Mouse (Mus musculus) fibroblast of lung, adult 2 months (primary cell): ENCODE data around the gene Gadd45a.

Source experiments
- DNase-seq: peaks from one replicate; pipeline ENCODE4 v3.0.0-alpha.2; 2011; ENCODE audit warnings: low read depth

The Gadd45a gene

DNA sequence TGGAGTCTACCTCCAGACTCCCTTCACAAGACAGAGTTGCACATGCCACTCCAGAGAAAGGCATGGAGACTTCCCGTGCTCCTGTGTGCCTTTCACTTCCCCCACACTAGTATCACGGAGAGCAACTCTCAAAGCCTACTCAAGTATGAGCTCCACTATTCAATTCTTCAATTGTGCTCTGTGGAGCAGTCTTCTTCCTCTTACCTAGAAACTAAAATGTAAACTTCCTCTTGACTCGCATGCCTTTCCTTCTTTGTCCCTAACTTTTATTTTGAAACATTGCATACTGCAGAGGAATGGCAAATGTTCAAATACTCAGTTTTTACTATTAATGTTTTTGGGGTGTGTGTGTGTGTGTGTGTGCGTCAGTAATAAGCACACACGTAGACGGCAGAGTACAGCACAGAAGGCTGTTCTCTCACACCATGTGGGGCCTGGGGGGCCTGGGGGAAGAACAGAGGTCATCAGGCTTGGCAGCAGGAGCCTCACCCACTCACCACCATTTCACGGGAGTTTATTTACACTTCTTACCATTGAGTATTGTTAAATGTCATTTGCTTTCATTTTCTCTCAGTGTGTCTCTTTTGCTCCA is 20.6 kb downstream of the Gadd45a start:
- no peak for DNase-seq

DNA sequence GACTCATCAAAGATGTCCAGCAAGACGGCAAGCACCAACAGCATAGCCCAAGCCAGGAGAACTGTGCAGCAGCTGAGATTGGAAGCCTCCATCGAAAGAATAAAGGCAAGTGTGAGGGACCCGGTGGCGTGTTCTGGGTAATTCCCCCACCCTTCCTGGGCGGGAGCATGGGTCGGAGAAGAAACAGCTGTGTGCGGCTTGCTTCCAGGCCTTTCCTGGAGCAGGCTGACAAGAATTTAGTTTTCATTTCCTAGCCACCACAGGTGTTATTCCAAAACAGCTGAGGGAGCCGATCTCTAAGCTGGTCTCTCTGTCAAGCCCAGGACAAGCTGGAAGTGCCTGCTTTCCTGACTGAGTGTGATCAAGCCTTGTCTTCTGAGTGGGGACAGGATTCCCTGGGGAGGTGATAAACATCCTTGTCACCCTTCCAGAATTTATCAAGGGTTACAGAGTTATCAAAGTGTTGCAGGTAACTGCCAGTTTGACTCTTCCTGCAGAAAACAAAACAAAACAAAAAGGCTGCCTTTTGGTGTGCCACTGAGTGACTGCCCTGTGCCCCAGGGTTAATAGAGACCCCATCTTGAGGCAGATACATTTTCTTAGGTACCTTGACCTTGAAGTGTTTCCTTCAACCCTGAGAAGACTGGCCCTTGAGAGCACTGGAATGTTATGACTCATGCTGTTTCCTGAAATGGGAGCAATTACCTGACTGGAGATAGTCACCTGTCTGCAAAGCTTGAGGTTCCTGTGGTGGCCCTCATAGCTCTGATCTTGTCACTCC is 21.3 kb downstream of the Gadd45a start:
- no peak for DNase-seq

DNA sequence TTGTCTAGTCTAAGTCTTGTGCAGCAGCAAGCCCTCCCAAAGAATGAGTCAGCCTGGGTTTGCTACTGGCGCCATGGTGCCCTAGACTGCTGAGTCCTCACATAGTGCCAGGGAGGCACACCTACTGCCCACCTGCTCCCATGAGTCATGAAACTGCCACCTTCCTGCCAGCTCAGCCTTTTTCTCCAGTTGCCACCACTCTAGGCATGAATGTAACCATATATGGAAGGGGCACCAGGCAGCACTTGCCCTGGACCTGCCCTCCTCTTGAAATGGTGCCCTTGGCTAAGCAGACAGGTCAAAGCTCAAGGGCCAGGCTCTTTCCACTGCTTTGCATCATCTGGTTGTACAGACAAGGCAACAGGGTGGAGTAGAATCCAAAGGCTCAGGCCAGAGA is 22.6 kb downstream of the Gadd45a start:
- peak; percentile 54 for DNase-seq

DNA sequence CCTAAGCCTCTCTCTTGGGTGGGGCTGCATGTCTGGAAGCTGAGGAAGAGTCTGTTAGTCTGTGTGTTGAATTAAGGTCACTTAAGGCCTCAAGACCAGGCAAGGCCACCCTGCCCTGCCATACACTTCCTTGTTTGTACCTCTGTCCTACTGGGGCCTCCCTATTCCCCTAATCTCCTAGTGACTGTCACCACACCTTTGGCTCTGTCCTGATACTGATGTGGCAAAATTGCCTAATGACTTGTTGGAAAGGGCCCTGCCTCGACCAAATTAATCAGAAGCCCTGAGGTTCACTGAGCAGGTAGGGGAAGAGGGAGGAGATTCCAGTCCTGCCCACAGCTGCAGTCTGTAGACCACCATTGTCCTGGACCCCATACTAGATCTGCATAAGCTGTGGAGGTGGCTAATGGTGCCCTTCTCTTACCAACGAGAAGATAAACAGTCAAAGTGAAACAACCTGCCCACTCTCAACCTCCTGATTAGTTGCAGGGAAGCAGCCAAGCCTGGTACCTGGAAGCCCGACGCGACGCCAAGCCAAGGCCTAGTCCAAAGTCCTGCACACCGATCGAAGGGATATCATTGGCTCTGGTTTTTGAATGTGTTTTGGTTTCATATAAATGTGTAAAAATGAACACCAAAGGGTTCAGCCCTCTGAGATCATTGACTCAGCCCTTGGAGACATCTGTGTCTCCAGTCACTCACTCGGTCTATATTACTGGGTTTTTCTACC is 23.1 kb downstream of the Gadd45a start:
- DNase-seq = no peak

DNA sequence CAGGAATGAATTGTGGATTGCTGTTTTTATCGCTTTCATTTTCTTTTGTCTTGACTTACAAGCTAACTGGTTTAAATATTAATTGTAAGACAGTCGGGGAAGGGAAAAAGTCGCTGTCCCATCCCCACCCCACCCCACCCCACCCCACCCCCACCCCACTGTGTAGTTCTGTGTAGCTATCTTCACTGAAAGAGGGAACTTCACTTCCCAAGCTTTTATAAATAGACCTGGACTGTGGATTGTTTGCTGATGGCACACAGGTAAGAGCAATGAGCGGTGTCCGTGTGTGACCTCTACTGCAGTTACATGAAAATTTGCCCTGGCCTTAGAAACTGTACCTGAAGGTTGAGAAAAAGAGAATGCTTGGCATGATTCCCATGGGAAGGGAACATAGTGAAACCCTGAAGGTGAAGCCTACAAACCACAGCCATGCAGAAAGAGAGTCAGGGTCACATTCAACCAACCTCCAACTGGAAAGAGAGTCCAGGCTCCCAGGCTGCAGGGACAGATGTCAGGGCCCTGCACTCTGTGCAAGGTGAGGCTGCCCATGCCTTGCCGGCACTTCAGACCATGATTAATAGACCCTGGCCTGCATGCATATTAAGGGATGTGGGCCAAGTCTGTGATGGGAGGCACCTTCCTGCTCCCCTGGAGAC is 23.8 kb downstream of the Gadd45a start:
- no peak for DNase-seq

DNA sequence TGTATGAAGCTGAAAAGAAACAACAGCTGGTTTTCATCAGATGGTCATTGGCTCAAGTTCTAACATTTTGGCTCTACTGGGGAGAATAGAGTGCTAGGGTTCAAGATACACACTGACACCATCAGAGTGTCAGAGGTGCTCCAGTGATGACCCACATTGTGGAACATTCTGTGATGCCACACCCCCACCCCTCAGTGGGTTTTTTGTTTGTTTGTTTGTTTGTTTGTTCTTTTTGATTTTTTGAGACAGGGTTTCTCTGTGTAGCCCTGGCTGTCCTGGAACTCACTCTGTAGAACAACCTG is 26.1 kb downstream of the Gadd45a start:
- no peak for DNase-seq

DNA sequence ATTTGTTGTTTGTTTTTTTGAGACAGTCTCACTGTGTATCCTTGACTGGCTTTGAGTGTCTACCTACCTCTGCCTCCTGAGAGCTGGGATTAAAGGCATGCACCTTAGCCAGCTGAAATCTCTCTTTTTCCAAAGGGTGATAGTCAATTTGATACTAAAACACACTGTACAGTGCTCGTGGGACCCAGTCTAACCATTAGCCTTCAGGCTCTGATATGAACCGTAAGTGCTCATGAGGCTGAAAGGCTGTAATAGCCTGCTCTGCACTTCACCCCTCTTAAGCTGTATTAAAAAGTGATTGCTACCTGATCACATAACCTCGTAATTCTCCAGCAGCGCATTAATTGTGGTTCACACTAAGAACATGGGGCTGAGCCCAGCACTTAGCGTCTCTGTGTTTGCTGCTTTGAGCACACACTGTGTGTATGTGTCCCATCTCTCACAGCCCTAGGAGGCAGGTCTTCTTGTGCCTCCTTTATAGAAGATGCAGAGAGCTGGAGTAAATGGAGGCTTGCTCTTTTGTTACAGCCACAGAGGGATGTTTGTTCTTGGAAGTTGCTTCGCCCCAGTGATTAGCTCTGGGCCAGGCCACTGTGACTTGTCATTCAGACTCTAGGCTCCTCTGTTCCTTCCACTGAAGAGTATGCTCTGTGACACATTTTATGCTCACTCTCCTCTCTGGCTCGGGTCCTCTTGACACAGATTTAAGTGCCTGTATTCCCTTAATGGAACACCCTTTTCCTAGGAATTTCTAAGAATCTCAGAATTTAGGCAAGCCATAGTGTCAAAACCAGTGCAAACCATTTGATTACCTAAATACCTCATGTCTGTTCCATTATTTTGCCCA is 26.7 kb downstream of the Gadd45a start:
- DNase-seq = no peak

DNA sequence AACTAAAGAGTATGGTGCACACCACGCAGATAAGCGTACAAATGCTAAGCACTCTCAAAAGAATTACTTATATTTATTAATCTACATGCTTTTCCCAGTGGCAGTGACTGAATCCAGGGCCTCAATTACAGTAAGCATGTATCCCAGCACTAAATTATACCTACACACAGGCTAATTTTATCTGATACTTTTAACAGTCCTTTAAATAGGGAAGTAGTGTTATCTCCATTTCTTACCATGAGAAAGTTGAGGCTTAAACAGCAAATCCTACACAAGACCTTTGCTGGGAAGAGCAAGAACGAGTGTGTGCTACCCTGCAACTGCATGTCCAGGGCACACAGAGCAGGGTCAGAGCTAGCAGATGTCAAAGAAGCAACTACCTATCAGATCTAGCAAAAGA is 27.4 kb downstream of the Gadd45a start:
- no peak for DNase-seq

DNA sequence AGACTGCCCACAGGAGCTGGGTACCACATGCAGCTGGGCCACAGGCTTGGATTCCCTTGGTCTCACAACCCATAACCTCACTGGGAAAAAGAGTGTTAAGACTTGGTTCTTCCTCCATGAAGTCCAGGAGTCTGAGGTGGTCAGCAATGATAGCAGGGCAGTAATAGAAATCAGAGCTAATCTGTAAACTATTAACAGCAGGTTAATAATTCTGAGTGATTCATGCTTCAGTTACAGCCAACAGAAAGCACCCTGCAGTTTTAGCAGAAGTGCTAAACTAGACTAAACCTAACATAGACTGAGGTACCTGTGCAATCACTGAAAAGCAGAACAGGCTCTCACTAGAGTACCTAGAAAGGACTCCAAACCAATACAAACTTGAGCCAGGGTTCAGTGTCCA is 37.5 kb downstream of the Gadd45a start:
- no peak for DNase-seq

DNA sequence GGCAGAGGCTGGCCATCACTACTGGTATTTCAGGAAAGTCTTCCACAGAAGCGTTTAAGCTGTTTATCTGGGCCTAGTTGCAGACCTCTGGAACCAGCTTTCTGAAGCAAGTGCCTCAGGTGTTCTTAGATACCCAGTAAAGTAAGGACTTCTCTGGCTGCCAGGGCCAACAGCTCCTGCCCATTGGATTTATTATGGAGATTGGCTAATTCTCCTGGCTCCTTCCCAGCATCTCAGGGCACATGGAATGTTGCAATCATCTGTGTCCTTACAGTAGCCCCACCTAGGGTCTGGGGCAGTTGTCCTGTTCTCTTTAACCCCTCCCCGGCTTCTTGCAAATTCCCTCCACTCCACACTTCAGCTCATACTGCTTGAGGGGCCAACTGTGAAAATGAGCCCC is 38.6 kb downstream of the Gadd45a start:
- no peak for DNase-seq

DNA sequence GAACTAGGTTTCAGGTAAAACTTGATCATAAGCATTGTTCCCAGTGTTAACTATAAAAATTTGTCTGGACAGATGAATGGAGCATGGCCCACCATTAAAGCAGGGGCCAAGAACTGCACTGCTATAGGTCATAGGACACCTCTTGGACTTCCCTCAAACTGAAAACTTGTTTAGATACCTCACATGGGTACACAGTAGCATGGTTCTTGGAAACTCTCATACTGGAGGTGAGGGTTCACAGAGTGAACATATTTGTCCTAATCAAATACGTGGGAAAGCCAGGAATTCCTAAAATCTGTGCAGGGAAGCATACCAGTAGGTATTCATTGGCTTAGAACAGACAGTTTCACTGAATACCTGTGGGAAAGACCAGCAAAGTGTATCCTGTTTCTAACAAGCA is 41.0 kb downstream of the Gadd45a start:
- no peak for DNase-seq

DNA sequence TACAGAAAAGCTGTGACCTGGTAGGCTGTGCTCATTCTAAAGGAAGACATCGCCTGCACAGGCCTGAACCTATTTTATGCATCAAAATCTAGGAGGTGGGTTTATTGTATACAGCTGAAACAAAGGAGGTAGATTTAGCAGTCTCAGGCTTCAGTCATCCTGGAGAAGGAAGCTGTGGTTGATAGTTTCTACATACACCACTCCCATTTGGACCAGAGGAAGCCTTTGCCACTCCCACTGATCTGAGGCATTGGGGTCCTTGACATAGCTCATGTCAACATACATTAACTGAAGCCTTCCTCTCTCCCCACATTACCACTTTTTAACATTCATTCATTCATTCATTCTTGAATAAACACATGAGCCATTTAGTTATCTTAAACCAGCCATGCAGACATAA is 41.4 kb downstream of the Gadd45a start:
- no peak for DNase-seq

DNA sequence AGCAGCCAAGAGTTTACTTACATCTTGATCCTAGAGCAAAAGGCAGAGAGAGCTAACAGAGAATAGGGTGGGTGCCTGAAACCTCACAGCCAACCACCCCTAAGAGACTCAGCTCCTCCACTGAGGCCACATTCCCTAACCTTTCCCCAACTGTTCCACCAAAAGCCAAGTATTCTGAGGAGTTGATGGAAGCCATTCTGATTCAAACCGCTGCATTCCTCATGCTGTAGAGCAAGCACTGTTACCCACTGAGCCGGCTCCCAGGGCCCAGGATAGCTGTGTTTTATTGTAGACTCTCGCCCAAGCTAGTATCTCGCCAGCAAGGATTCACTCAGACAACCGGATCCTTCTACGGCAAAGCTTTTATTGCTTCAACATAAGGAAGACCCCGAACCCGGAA is 42.3 kb downstream of the Gadd45a start:
- DNase-seq = no peak

DNA sequence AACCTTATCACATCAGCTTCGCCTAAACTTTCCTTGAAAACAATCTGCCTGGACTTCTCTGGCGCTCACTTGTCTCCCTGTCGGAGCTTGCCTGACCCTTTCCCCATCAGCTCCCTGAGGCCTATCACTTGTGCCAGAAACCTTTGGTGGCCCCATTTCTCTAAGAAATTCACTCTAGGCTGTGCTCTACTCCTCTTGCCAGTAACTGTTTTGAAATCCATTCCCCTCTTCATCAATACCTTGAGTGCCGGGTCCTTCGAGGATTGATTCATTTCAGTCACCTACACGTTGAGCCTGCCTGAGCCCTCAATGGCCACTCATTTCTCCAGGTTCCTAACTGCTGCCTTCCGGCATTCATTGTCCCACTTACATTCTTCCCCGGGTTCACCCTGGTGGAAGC is 44.5 kb downstream of the Gadd45a start:
- DNase-seq = no peak

DNA sequence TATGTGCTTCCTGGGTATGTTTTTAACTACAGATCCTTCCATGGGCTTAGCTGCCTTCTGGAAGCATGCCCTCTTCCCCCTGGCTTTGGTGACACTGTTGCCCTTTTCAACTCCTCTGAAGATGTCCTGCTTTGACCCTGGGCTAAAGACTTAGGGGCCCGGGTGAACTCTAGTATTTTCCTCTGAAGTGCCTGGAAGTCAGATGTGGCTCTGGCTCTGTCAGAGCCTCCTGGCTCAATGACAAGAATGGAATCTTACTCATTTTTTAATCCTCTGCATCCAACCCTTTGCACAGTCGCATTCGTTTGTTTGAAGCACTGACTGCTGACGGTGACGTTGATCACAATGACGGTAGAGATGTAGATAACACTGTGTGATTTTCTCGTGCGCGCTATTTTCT is 45.0 kb downstream of the Gadd45a start:
- no peak for DNase-seq

DNA sequence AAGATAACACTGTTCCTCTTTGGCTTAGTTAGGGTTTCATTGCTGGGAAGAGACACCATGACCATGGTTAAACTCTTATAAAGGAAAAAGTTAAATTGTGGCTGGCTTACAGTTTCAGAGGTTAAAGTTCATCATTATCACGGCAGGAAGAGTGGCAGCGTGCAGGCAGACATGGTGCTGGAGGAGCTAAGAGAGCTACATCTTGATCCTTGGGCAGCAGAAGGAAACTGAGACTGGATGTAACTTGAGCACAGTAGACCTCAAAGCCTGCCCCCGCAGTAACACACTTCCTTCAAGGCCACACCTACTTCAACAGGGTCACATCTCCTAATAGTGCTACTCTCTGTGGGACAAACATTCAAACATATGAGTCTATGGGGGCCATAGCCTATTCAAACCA is 47.7 kb downstream of the Gadd45a start:
- no peak for DNase-seq

DNA sequence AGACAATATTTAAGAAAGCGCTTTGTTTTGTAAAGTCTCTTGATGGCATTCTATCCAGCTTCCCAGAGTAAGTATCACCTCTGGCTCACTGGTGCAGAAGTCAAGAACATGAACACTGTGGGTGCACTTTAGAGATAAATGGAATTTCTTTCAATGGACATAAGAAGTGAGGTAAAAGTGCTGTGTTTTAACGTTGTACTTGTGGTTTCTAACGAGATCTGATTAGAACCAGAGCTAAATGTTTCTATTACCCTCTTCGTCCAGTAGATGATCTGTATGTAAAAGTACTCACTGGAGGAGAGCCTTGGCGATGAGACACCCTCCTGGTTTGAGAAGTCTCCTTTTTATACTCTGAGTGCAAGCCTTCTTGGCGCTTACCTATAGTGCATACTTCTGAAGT is 48.2 kb downstream of the Gadd45a start:
- DNase-seq = no peak

DNA sequence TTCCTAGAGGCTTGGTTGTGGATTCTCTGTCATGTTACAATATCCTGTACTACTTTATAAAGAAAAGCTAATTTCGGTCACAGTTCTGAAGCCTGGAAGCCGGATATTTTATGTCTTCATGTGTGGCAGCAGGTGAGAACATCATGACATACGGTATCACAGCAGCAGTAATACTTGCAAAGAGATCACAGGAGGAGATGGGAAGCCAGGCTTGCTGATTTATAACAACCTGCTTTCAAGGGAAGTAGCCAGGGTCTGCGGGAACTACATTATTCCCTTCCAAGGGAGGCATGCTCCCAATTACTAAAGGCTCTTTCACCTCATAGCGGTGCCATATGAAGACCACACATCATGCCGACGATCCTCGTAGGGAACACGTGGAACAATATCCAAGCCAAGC is 48.9 kb downstream of the Gadd45a start:
- no peak for DNase-seq

DNA sequence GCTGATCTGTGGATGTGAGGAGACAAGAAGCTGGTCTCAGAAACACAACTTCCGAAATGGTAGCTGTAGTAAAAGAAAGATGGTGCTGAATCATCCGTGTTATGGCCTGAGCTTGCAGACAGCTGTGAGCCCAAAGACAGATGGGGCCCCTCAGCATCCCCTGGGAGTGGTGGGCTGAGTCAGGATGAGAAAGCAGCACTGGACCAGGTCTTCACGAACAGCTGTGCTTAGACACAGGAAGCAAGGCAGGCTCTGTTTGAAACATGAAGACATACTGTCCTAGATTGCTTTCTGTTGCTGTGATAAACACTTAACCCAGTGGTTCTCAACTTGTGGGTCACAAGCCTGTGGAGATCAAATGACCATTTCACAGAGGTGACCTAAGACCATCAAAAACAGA is 49.6 kb downstream of the Gadd45a start:
- no peak for DNase-seq

DNA sequence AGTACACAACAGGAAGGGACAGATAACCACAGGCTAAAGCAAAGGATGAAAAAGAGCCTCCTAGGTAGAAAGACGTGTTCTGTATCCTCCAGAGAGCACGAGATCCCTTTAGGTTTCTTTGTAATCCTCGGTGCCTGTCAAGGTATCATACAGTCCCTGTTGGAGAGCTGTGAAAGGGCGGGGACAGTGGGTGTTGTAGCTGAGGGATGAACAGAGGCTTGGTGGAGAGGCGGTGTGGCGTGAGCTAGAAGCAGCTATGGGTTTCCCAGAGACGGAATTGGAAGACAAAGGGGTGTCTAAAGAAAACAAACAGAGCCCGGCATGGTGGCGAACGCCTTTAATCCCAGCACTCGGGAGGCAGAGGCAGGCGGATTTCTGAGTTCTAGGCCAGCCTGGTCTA is 51.2 kb downstream of the Gadd45a start:
- DNase-seq = no peak

DNA sequence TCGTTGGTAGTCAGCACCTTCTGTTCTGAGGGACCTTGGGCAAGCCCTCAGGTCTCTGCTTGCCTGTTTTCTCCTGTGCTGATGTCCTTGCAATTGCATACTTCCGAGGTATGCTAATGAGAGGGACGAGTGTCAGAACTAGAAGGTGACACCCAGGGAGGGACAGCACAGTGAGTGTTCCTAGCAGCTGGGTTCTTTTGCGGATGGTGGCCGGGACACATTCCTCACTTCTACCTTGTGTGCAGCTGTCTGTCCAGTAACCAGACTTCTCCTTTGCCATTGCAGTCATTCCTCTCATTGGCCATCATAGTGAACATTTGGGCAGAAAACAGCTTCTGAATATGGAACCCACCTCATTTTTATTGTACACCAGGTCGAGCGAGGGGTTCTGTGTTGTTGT is 51.8 kb downstream of the Gadd45a start:
- DNase-seq = no peak
